Mouse (Mus musculus): ENCODE data around the gene Abcf2.

Abcf2 gene

GRCm38 (mm10) chr5:24526190-24526888, 50.9 kb downstream of the Abcf2 start:
- DNase-seq = no peak

- no peak for DNase-seq
Observed at GRCm38 (mm10) chr5:24525360-24526189, 51.7 kb downstream of the Abcf2 start.

- DNase-seq = no peak
Observed at GRCm38 (mm10) chr5:24524522-24524921, 52.7 kb downstream of the Abcf2 start.

- no peak for DNase-seq
Observed at GRCm38 (mm10) chr5:24523806-24524205, 53.5 kb downstream of the Abcf2 start.

- DNase-seq = no peak
Observed at GRCm38 (mm10) chr5:24521366-24521765, 55.9 kb downstream of the Abcf2 start.
